Mouse (Mus musculus) midbrain, embryonic 16.5 days (tissue): ENCODE measurements around the gene Cort. TPM values are rescaled to one million over a fixed set of nuclear protein-coding genes. Genes with fewer than 3 reads are reported as not detected.

Source experiments
- ATAC-seq: fragments of 200-750 bp; cut with Nextera tagmentation; 2 replicates; pipeline ENCODE4 v1.8.0; 2017; ENCODE audit warnings: moderate TSS enrichment
- H3K27ac ChIP-seq: fragments of 300-500 bp; sonication (generic); 2 replicates; pipeline ENCODE4 v1.5.1; 2014; ENCODE audit warnings: mild to moderate bottlenecking, low read length, mixed read lengths
- H3K27me3 ChIP-seq: fragments of 300-500 bp; sonication (generic); 2 replicates; pipeline ENCODE4 v1.6.1; 2014; ENCODE audit warnings: low read depth, low read length, mixed read lengths; ENCODE audit not compliant: control insufficient read depth, insufficient read depth
- H3K36me3 ChIP-seq: fragments of 300-500 bp; sonication (generic); 2 replicates; pipeline ENCODE4 v1.6.1; 2014; ENCODE audit warnings: mild to moderate bottlenecking, low read length, moderate library complexity, mixed read lengths; ENCODE audit not compliant: control insufficient read depth, insufficient read depth
- H3K4me1 ChIP-seq: fragments of 300-500 bp; sonication (generic); 2 replicates; pipeline ENCODE4 v1.6.1; 2014; ENCODE audit warnings: mild to moderate bottlenecking, low read length, mixed read lengths; ENCODE audit not compliant: control insufficient read depth, insufficient read depth
- H3K4me2 ChIP-seq: fragments of 300-500 bp; sonication (generic); 2 replicates; pipeline ENCODE4 v1.6.1; 2014; ENCODE audit warnings: mild to moderate bottlenecking, low read length, mixed read lengths
- H3K4me3 ChIP-seq: fragments of 300-500 bp; sonication (generic); 2 replicates; pipeline ENCODE4 v1.5.1; 2014; ENCODE audit warnings: low read depth, mild to moderate bottlenecking, low read length, moderate library complexity, mixed read lengths
- H3K9ac ChIP-seq: fragments of 300-500 bp; sonication (generic); 2 replicates; pipeline ENCODE4 v1.6.1; 2014; ENCODE audit warnings: low read depth, low read length, mixed read lengths
- H3K9me3 ChIP-seq: fragments of 300-500 bp; sonication (generic); replicated peaks from 2 replicates; pipeline ENCODE4 v1.6.1; 2014; ENCODE audit warnings: mild to moderate bottlenecking, low read length, mixed read lengths; ENCODE audit not compliant: control insufficient read depth, poor library complexity, severe bottlenecking
- WGBS: fragments of 180-500 bp; shearing (Covaris S2); extraction: QIAGEN DNeasy Blood & Tissue Kit; methylation state at CpG from one replicate; pipeline ENCODE4 v1.1.7; 2014; 5-methylcytosine and 5-hydroxymethylcytosine counted together
- polyA plus RNA-seq: library from polyadenylated mRNA; unstranded; fragments of >200 nt; fragmentation: Nextera tagmentation; extraction: Ambion mirVana; gene quantifications from 2 replicates; pipeline ENCODE4 v1.2.1, GENCODE M21; 2015

Gene Cort
- polyA plus RNA-seq, 1 experiment from 2014 or later = 0.77 TPM

DNA sequence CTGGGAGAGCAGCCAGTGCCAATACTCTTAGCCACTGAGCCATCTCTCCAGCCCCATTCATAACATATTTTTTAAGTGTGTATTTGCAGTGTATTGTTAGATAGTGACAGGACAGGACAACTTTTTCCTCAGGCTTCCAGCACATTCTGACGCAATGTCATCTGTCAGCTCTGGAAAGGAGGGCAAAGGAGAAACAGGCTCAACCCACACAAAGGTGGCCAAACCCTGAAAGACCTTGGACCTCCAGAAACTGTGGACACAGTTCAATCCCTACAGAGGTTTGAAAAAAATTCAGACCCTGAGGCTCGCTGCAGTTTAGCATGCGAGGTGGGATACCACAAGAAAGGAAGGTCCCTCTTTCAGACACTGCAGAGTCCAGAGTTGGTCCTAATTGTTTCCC is 28.6 kb downstream of the Cort start:
- H3K9me3 ChIP-seq = no peaks in the 10 kb centered on the region
- H3K27ac ChIP-seq = no peak overlapping the region
- 86% methylated on average over 3 of the region's 3 CpGs for WGBS
- H3K4me3 ChIP-seq = no peak overlapping the region
- no peaks in the 10 kb centered on the region for H3K36me3 ChIP-seq
- peak overlapping the region; percentile 98; the same call in 1 of the 2 replicates for H3K4me2 ChIP-seq
- no peak for ATAC-seq
- no peaks in the 10 kb centered on the region for H3K27me3 ChIP-seq
- H3K4me1 ChIP-seq = peaks cover 10% of the 10 kb centered on the region
- H3K9ac ChIP-seq = no peak overlapping the region

DNA sequence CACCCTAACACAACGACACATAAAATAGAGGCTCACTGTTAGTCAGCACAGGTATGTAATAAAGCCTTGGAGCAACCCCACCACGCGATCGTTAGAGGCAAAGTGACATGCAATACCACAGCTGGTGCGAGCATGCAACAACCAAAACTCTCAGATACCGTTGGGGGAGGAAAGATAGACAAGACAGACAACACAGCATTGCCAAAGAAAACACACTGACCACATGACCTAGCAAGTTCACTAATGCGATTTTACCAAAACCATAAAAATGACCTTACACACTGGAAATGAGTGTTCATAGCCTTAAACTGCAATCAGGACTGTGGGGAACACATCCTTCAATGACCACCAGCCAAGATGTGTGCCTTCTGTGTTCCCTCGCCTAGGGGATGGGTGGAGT is 35.2 kb downstream of the Cort start:
- Histone ChIP-seq H3K4me2 (no peak overlapping the region), H3K9me3 (no peaks in the 10 kb centered on the region)
- no peak for ATAC-seq

DNA sequence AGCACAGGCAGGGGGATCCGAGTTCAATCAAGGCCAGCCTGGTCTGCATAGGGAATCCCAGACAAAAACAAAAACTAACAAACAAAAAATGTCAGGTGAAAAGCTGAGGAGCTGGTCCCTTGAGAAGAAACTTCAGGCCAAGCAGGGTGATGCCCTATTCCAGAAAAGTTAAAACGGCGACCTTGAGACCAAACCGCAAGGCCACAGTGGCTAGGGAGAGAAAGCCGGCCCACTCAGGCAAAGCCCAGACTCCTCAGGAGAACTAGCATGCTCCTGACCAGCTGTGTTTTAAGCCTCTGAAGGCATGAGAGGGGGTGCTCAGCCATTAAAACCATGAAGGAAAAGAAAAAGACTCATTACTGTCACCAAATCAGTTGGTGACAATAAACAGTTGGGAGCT is 41.2 kb downstream of the Cort start:
- Histone ChIP-seq H3K9ac (no peak overlapping the region), H3K4me1 (no peaks in the 10 kb centered on the region), H3K27ac (no peak overlapping the region), H3K9me3 (no peaks in the 10 kb centered on the region), H3K36me3 (no peaks in the 10 kb centered on the region), H3K4me3 (no peak overlapping the region), H3K27me3 (no peaks in the 10 kb centered on the region), H3K4me2 (no peak overlapping the region)
- ATAC-seq = no peak
- 78% methylated on average over 5 of the region's 5 CpGs for WGBS

More for the DNA sequence above, 35.2 kb downstream of the Cort start:
- Histone ChIP-seq H3K4me3 (no peak overlapping the region), H3K36me3 (peaks cover 2% of the 10 kb centered on the region; the same call in 1 of the 2 replicates), H3K27ac (no peak overlapping the region), H3K27me3 (no peaks in the 10 kb centered on the region), H3K4me1 (no peaks in the 10 kb centered on the region), H3K9ac (no peak overlapping the region)
- WGBS = 90% methylated on average over 8 of the region's 8 CpGs

DNA sequence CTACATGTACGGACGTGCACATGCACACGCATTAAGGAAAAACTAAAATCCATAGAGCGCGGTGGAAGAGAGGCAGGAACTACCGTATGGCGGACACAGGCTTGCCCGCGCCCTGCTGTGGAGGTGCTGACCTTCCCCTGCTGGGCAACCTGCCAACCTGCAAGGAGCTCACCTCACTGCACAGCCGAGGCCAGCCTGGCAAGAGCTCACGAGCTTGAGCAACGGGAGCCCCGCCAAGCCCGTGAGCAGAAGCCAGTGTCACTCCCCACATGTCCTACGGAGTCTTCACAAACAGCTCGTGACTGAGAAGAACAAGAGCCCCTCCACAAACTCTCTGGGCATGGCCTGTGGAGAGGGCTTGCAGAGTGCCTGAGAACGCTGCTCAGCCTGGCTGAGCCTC is 45.0 kb downstream of the Cort start:
- Histone ChIP-seq H3K36me3 (no peaks in the 10 kb centered on the region), H3K27me3 (no peaks in the 10 kb centered on the region), H3K27ac (no peak overlapping the region), H3K9me3 (no peaks in the 10 kb centered on the region), H3K4me3 (no peak overlapping the region), H3K4me2 (no peak overlapping the region), H3K9ac (no peak overlapping the region), H3K4me1 (no peaks in the 10 kb centered on the region)
- ATAC-seq = no peak
- 67% methylated on average over 17 of the region's 17 CpGs for WGBS

DNA sequence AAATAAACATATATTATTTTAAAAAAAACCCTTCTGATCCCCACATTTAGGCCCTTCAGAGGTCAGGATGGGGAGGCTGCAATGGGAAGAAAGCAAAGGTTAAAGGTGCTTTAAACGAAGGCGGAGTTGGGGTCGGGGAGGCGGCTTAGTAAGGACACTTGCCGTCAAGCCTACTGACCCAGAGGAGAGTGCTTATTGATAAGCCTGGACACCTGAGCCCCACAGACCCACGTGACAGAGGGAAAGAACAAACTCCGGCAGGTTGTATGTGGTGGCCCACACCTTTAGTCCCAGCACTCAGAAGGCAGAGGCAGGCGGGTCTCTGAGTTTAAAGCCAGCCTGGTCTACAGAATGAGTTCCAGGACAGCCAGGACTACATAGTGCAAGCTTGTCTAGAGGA is 46.5 kb downstream of the Cort start:
- H3K9ac ChIP-seq = no peak overlapping the region
- no peaks in the 10 kb centered on the region for H3K9me3 ChIP-seq
- H3K27ac ChIP-seq = no peak overlapping the region
- no peaks in the 10 kb centered on the region for H3K4me1 ChIP-seq
- H3K27me3 ChIP-seq = no peaks in the 10 kb centered on the region
- H3K4me2 ChIP-seq = no peak overlapping the region
- no peak overlapping the region for H3K4me3 ChIP-seq
- WGBS = 93% methylated on average over 8 of the region's 8 CpGs
- H3K36me3 ChIP-seq = no peaks in the 10 kb centered on the region
- ATAC-seq = no peak

DNA sequence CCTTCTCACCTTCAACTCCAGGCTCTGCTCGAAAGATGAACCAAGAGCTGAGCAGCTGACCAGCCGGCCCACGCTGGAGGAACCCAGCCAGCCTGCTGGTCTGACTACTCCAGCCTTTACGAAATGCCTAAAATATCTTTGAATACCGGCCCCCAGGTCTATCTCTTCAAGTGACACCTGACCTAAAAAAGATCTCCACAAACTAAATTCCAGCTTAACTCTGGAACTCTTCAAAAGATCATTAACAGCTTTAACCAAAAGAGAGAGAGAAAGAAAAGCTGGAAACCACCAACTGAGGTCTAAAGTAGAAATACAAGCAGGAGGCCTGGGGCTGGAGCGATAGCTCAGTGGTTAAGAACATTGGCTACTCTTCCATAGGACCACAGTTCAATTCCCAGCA is 46.9 kb downstream of the Cort start:
- 89% methylated on average over 6 of the region's 6 CpGs for WGBS
- Histone ChIP-seq H3K4me2 (no peak overlapping the region), H3K4me1 (no peaks in the 10 kb centered on the region), H3K27ac (no peak overlapping the region), H3K36me3 (0 out of 2 replicates have a peak, but pooled peaks cover under 1% of the 10 kb centered on the region), H3K9me3 (no peaks in the 10 kb centered on the region), H3K27me3 (no peaks in the 10 kb centered on the region), H3K4me3 (no peak overlapping the region), H3K9ac (no peak overlapping the region)
- no peak for ATAC-seq

DNA sequence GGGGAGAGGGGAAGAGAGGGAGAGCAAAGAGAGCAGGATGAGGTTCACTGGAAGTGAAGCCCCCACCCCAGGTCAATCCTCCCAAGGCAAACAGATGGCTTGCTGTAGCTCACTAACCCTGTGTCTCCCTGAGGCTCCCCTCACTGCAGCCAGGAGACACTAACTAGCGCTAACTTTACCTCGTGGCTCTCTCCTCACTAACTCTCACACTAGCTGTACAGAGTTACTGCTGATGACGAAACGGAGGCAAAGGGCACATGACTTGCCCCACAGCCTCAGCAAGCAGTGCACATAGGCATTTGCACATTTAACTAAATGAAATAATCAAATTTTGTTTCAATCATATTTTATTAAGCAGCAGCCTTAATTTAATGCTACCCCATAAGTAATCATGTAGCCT is 48.3 kb downstream of the Cort start:
- Histone ChIP-seq H3K4me2 (no peak overlapping the region), H3K9ac (no peak overlapping the region), H3K27me3 (no peaks in the 10 kb centered on the region), H3K4me3 (no peak overlapping the region), H3K9me3 (no peaks in the 10 kb centered on the region), H3K36me3 (0 out of 2 replicates have a peak, but pooled peaks cover 2% of the 10 kb centered on the region), H3K4me1 (no peaks in the 10 kb centered on the region), H3K27ac (no peak overlapping the region)
- no peak for ATAC-seq
- 56% methylated on average over 4 of the region's 4 CpGs for WGBS

DNA sequence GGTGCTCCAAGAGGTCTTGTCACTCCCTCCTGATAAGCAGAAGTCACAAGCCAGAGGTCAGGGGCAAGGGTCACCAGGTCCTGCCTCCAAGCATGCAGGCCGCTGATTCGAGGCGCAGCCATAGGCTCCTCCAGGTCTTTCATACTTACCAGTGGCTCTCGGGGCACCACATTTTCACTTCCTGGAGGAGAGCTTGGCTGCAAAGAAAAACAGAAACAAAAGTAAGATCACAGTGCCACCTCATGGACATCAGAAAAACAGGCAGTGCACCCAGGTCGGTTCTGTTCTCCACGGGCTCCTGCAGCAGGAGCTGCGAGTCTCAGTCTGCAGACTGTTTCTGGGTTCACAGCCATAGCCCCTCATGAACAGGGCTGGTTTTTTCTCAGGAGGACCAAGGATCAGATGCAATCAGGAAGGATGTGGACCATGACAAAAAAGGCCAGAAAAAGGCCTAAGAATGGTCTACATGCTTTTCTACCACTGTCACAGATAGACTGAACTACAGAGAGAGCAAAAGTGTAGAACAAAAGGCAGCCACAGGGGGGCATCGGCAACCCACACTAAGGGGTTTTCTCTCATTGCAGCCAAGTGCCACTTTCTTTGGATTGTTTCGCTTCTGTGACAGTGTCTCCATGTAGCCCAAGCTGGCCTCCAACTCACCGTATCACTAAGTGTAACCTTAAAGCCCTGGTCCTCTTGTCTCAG is 50.5 kb downstream of the Cort start:
- 25% methylated on average over 10 of the region's 10 CpGs for WGBS
- Histone ChIP-seq H3K9ac (no peak overlapping the region), H3K27ac (no peak overlapping the region)

DNA sequence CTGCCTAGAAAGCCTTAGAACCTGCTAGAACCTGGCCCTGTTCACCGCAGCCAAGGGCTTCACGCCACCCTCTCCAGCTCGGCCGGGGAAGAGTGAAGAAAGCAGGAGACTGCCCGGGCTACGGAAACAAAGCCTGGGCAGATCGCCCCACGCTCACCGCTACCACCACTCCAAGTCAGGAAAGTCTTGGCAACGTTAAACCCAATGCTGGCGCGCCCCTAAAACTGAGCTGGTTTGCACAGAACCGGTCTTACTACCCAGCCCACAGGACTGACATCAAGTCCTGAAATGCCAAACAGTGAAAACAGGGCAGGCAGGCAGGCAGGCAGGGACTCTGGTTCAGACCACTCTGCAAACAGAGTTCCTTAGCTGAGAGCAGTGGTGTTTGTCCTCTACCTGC is 51.5 kb downstream of the Cort start:
- H3K4me3 ChIP-seq = no peak overlapping the region
- no peak overlapping the region for H3K9ac ChIP-seq
- 94% methylated on average over 13 of the region's 13 CpGs for WGBS
- ATAC-seq = no peak
- H3K4me1 ChIP-seq = no peaks in the 10 kb centered on the region
- H3K36me3 ChIP-seq = peaks cover 6% of the 10 kb centered on the region
- no peak overlapping the region for H3K27ac ChIP-seq
- no peaks in the 10 kb centered on the region for H3K27me3 ChIP-seq
- H3K4me2 ChIP-seq = no peak overlapping the region
- H3K9me3 ChIP-seq = no peaks in the 10 kb centered on the region

More for the DNA sequence above, 50.5 kb downstream of the Cort start:
- H3K4me2 ChIP-seq = no peak overlapping the region
- H3K27me3 ChIP-seq = no peaks in the 10 kb centered on the region
- H3K36me3 ChIP-seq = peaks cover 6% of the 10 kb centered on the region
- H3K4me3 ChIP-seq = no peak overlapping the region
- no peaks in the 10 kb centered on the region for H3K4me1 ChIP-seq
- ATAC-seq = peak; percentile 70
- H3K9me3 ChIP-seq = no peaks in the 10 kb centered on the region
